Mouse (Mus musculus): ENCODE results near the gene Tnk2.

The Tnk2 gene

GRCm38 (mm10) chr16:32643661-32644061 lies at the start of gene Tnk2:
Tnk2 (plus strand) TSS chr16:32643874.
- DNase-seq (ENCODE audit: low read depth in 2 of 2, low spot score in 2 of 2): peak; percentile 65 to 78

DNA sequence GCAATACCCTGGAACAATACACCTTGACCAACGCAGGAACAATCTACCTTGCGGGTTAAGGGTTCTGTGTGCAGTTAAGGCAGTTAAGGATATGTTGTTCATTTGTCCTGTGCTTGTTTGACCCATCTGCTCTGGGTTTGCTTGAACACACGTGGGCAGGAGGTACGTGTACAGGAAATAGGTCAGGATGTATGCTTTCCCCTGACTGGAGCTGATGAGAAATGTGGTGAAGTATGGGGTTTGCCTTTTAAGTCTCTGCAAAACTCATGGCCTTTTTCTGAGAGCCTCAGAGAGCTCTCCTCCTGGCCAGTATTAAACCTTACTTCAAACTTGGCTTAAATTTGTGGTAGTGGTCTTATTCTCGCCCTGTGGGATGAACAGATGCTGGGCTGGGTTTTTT lies 49.8 kb upstream of the Tnk2 start:
- peak; percentile 5 to 37 for DNase-seq (ENCODE audit: low read depth in 2 of 2, low spot score in 2 of 2)

DNA sequence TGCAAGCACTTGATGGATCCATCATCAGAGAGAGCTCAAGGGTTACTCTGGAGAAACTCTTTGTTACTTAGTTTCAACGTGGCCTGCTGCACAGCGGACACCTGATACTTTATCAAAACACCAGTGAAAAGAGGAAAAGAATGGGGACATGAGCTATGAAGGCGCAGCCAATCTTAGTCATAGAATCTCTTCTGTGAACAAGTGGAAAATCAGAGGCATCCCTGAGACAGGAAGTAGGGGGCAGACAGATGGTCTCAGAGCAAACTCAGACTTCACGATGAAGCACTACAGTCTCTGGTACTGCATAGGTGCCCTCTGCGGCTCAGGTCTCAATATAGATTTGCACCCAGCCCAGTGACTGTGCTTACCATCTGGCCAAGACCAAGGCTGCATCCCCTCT lies 49.0 kb upstream of the Tnk2 start:
- DNase-seq (ENCODE audit: low read depth in 2 of 2, low spot score in 2 of 2): no peak

- no peak for DNase-seq (ENCODE audit: low read depth in 2 of 2, low spot score in 2 of 2)
Observed at GRCm38 (mm10) chr16:32595142-32595855, 48.4 kb upstream of the Tnk2 start.

DNA sequence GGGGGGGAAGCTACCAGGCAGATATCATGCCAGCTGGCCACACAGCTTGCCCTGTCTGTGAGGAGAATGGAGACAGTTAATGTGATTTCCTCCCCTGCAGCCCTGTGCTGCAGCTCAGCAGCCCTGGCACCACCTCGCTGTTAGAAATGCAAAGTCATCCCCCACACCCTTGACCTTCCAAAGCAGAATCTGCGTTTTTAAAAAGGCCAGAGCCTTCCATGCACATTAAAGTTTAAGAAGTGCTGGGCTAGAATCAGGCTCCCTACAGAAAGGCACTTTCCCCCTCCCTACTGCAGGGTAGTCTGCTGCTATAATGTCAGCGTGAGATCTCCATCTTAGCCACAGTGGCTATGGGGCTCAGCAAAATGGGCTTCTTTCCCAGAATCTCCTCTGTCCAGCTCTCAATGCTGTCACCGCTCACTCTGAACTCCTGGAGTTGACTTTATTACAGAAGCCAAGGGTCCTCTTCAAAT lies 45.7 kb upstream of the Tnk2 start:
- DNase-seq (ENCODE audit: low read depth in 2 of 2, low spot score in 2 of 2): no peak

GRCm38 (mm10) chr16:32599151-32599550 lies 44.5 kb upstream of the Tnk2 start:
- DNase-seq (ENCODE audit: low read depth in 2 of 2, low spot score in 2 of 2): no peak

- no peak for DNase-seq (ENCODE audit: low read depth in 2 of 2, low spot score in 2 of 2)
Observed at GRCm38 (mm10) chr16:32602193-32602685, 41.4 kb upstream of the Tnk2 start.

- DNase-seq (ENCODE audit: low read depth in 2 of 2, low spot score in 2 of 2): no peak
Observed at GRCm38 (mm10) chr16:32607562-32608343, 35.9 kb upstream of the Tnk2 start.

DNA sequence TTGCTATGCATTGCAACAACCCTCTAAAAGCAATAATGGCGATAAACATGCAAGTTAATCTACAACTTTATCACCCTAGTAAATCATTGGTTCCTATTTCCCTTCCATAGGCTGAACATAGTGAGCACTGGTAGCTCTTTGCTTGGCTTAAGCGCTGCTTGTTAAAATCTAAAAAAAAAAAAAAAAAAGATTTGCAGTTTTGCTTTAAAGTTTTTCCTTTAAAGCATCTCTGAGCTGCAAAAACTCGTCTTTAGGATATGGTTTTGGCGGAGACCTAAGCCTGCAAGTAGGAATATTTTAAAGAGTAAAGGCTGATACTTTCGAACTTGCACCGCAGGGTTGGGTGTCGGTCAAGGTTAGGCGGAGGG lies 35.3 kb upstream of the Tnk2 start:
- no peak for DNase-seq (ENCODE audit: low read depth in 2 of 2, low spot score in 2 of 2)

DNA sequence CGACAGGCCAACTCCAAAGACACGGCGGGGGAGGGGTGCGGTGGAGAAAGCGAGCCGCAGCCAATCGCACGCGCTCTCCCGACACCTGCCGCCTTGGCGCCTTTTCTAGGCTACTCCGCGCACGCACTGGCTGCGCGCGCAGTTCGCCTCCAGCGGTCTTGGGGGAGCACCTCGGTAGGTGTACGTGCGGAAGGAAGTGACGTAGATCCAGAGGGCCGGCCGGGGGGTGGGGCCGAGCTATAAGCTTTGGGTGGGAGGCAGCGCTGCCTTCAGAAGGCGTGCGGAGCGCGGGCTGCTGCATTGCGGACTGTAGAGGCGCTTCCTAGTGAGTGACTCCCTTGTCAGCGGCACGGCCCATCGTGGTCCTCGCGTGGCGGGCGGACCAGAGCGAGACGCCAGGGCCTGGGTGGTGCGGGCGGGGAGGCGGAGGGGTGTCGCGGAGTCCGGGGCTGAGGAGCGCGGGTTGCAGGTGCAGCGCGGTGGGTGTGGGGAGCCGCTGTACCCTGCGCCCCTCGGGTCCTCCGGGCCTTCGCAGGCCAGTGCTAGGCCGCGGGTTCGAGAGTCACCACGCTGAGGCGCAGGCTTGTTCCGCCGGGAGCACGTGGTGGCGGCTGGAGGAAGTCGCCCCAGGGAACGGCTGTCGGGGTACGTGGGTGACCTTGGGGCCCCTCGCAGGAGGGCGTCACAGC lies 34.8 kb upstream of the Tnk2 start, which contains the start of gene Tfrc:
Tfrc (plus strand) TSS at position 209 of the 689 bp plus-strand sequence.
- peak; percentile 95 to 96 for DNase-seq (ENCODE audit: low read depth in 2 of 2, low spot score in 2 of 2)

DNA sequence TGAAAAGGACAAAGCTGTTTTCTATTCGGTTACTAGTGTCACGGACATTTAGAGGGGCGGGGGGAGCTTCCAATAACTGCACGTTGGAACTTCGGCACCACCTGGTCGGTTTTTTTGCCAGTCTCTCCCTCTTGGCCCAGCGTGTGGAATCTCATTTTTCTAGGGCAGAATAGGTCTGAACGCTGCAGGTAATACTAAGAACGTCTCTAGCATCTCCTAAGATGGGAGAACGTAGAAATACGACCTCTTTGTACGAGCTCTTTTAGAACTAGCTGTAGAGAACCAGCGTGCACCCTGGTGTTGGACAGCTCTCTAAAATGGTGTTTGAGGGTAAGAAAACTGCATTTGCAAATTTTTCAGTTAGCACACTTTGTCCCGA lies 34.3 kb upstream of the Tnk2 start:
- no peak for DNase-seq (ENCODE audit: low read depth in 2 of 2, low spot score in 2 of 2)

GRCm38 (mm10) chr16:32610460-32611255 lies 33.0 kb upstream of the Tnk2 start:
- DNase-seq (ENCODE audit: low read depth in 2 of 2, low spot score in 2 of 2): no peak

DNA sequence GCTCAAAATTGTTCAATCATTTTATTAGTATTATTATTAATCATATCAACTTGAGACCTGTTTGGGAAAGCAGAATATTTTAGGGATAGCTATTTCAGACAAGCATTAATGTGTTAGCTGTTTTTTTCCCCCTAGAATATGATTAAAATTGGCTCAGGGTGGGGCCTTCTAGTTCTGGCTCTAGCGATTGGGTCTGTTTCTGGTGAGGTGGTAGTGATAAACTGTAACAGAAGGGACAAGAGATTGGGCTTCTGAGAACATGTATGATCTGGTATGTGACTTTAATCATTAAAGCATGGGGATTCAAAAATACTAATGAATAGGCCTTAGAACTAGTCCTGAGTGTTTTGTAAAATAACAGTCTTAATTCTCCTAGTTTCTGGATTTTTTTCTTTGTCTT lies 31.6 kb upstream of the Tnk2 start:
- DNase-seq (ENCODE audit: low read depth in 2 of 2, low spot score in 2 of 2): no peak

GRCm38 (mm10) chr16:32613269-32613834 lies 30.3 kb upstream of the Tnk2 start:
- no peak for DNase-seq (ENCODE audit: low read depth in 2 of 2, low spot score in 2 of 2)

- peak in 1 of 2 experiments; percentile 13 for DNase-seq (ENCODE audit: low read depth in 2 of 2, low spot score in 2 of 2)
Observed at GRCm38 (mm10) chr16:32614047-32614446, 29.6 kb upstream of the Tnk2 start.

GRCm38 (mm10) chr16:32618946-32619345 lies 24.7 kb upstream of the Tnk2 start:
- DNase-seq (ENCODE audit: low read depth in 2 of 2, low spot score in 2 of 2): no peak

DNA sequence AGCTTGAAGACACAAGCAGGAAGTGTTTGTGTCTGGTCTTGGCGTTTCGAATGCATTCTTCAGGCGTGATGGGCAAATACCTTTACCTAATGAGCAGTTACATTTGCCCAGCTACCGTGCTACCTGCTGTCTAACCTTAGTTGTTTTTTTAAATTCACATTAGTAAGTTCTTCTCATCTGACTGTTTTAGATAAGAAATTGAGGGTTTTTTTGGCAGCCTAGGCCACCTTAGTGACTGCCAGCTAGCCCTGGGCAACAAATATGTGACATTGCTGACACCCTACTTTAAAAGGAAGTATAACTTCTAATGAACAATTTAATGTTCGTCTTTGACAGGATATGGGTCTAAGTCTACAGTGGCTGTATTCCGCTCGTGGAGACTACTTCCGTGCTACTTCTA lies 15.5 kb upstream of the Tnk2 start:
- DNase-seq (ENCODE audit: low read depth in 2 of 2, low spot score in 2 of 2): no peak

DNA sequence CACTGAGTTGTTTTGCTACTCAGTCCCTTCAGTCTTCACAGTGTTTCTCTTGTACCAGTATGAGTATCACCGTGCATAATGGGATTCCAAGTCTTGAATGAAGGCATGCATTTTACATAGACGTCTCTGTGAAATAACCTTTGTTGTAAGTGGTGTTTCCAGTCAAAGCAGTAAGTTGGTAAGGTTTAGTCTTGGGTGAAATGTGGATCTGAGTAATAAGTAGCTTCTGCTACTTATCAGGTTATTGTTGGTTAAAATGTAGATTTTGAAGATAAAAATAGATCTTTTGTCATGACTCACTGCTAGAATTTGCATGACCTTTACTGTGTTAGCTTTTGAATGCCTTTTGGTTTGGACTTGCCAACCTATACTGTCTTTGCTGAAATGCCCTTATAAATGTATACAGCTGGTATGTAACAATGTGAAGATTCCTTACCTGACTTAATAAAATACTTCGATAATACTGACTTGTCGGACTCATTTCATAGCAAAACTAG lies 11.3 kb upstream of the Tnk2 start:
- DNase-seq (ENCODE audit: low read depth in 2 of 2, low spot score in 2 of 2): no peak

- DNase-seq (ENCODE audit: low read depth in 2 of 2, low spot score in 2 of 2): no peak
Observed at GRCm38 (mm10) chr16:32633486-32634012, 10.1 kb upstream of the Tnk2 start.

DNA sequence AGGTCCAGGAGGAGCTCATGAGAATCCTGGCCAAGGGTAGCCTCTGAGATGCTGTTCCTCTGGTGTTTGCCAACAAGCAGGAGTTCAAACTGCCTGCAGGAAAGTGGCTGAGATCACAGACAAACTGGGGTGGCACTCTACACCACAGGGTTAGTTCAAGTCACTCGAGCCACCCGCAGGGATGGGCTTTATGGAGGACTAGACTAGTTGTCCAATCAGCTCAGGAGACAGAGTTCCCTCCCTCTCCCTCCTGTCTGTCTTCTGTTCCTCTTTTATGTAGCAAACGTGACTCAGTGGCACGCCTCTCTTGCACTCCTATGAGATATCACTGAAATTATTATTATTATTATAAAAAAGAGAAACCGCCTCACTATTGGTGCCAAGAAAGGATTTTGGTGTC lies 9.5 kb upstream of the Tnk2 start:
- no peak for DNase-seq (ENCODE audit: low read depth in 2 of 2, low spot score in 2 of 2)

All from CD8-positive naive resting alpha-beta T cell, adult 2 months (primary cell).